Mouse (Mus musculus) small intestine, adult 2 months (tissue): ENCODE data around the gene Lrrc8e.

Experiments used
- CTCF ChIP-seq: fragments of 200-500 bp; IDR thresholded peaks from 2 replicates; pipeline ENCODE4 v1.5.1; 2012; ENCODE audit warnings: low read depth, mild to moderate bottlenecking, control low read depth, inconsistent platforms, low read length, moderate library complexity, mixed read lengths; ENCODE audit not compliant: insufficient replicate concordance, insufficient read length; ENCODE audit errors: extremely low read depth
- POLR2A ChIP-seq: fragments of 200-500 bp; IDR thresholded peaks from 2 replicates; pipeline ENCODE4 v1.6.1; 2012; ENCODE audit warnings: low read depth, mild to moderate bottlenecking, control low read depth, inconsistent platforms, low read length, moderate library complexity

DNA sequence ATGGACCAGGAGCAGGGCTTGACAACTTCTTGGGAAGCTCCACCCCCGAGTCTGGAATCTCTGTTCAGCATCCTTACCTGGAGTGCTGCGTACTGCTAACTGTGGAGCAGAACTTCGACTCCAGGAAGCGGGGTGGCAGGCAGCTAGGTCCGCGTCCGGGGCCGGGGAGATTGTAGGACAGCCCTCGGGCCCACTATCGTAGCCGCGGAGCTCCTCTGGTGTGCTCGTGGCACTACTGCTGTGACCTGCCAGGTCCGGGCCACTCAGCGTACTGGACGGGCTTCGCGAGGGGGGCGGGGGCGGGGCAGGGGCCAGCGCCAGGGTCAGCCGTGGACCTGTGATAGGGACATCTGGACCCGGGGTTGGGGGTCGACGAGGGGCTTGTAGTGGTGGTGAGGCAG is 13.8 kb upstream of the Lrrc8e start:
- TF ChIP-seq POLR2A: no peak
- no peak for TF ChIP-seq CTCF
